Mouse (Mus musculus): ENCODE data around the gene Cfap74. TPM values are rescaled to one million over a fixed set of nuclear protein-coding genes. Genes with fewer than 3 reads are reported as not detected.

The Cfap74 gene
- polyA plus RNA-seq, 1 experiment from 2014 or later: 4.6 TPM

DNA sequence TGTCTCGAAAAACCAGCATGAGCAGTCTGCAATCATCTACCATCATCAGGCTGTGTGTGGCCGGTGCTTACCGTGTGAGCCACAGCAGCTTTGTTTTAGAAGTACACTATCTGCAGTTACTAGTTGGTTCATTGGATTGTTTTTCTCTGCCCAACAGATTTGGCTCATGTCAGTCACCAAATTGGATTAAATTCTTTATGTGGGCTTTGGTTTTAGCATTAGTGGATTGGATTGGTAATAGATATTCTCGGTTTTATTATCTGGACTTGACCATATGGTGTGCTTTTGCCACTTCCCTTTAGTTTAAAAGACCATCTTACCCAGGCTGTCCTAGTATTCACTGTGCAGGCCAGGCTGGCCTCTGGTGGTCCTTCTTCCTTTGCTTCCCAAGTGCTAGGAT, 85.9 kb downstream of the Cfap74 start:
- ATAC-seq (ENCODE audit: low FRiP score): no peak
- Histone ChIP-seq H3K4me3 (replicated peaks; ENCODE audit: low read length) (no peak overlapping the region), H3K9ac (no peak overlapping the region), H3K27ac (no peak overlapping the region), H3K4me2 (replicated peaks) (peak overlapping the region; percentile 92; the same call in 1 of the 2 replicates), H3K27me3 (ENCODE audit: control insufficient read depth, insufficient read depth, low read length) (no peaks in the 10 kb centered on the region), H3K36me3 (replicated peaks; ENCODE audit: control insufficient read depth, insufficient read depth) (no peaks in the 10 kb centered on the region), H3K9me3 (ENCODE audit: control insufficient read depth, low read length) (no peaks in the 10 kb centered on the region), H3K4me1 (replicated peaks; ENCODE audit: control insufficient read depth, insufficient read depth, low read length) (peaks cover 44% of the 10 kb centered on the region)
- no peak for DNase-seq (ENCODE audit: low spot score)
- 71% methylated on average over 4 of the region's 4 CpGs for WGBS

- Histone ChIP-seq H3K27me3 (ENCODE audit: control insufficient read depth, insufficient read depth, low read length) (no peaks in the 10 kb centered on the region), H3K36me3 (replicated peaks; ENCODE audit: control insufficient read depth, insufficient read depth) (no peaks in the 10 kb centered on the region), H3K9ac (no peak overlapping the region), H3K4me3 (replicated peaks; ENCODE audit: low read length) (no peak overlapping the region), H3K4me1 (replicated peaks; ENCODE audit: control insufficient read depth, insufficient read depth, low read length) (peaks cover 32% of the 10 kb centered on the region), H3K4me2 (replicated peaks) (no peak overlapping the region), H3K27ac (no peak overlapping the region), H3K9me3 (ENCODE audit: control insufficient read depth, low read length) (no peaks in the 10 kb centered on the region)
- no peak for DNase-seq (ENCODE audit: low spot score)
- ATAC-seq (ENCODE audit: low FRiP score): no peak
- 90% methylated on average over 3 of the region's 3 CpGs for WGBS
These were observed 89.0 kb downstream of the Cfap74 start for GRCm38 (mm10) chr4:155497963-155498362.

GRCm38 (mm10) chr4:155501126-155501525, 92.1 kb downstream of the Cfap74 start:
- Histone ChIP-seq H3K9me3 (ENCODE audit: control insufficient read depth, low read length) (no peaks in the 10 kb centered on the region), H3K4me3 (replicated peaks; ENCODE audit: low read length) (no peak overlapping the region), H3K4me1 (replicated peaks; ENCODE audit: control insufficient read depth, insufficient read depth, low read length) (peaks cover 11% of the 10 kb centered on the region; the same call in 1 of the 2 replicates), H3K27ac (no peak overlapping the region), H3K36me3 (replicated peaks; ENCODE audit: control insufficient read depth, insufficient read depth) (no peaks in the 10 kb centered on the region), H3K27me3 (ENCODE audit: control insufficient read depth, insufficient read depth, low read length) (no peaks in the 10 kb centered on the region), H3K4me2 (replicated peaks) (no peak overlapping the region), H3K9ac (no peak overlapping the region)
- ATAC-seq (ENCODE audit: low FRiP score): no peak
- 84% methylated on average over 2 of the region's 2 CpGs for WGBS
- DNase-seq (ENCODE audit: low spot score): no peak

GRCm38 (mm10) chr4:155505067-155505466, 96.1 kb downstream of the Cfap74 start:
- Histone ChIP-seq H3K27me3 (ENCODE audit: control insufficient read depth, insufficient read depth, low read length) (no peaks in the 10 kb centered on the region), H3K27ac (no peak overlapping the region), H3K9me3 (ENCODE audit: control insufficient read depth, low read length) (no peaks in the 10 kb centered on the region), H3K36me3 (replicated peaks; ENCODE audit: control insufficient read depth, insufficient read depth) (no peaks in the 10 kb centered on the region), H3K4me3 (replicated peaks; ENCODE audit: low read length) (no peak overlapping the region), H3K9ac (no peak overlapping the region), H3K4me2 (replicated peaks) (no peak overlapping the region), H3K4me1 (replicated peaks; ENCODE audit: control insufficient read depth, insufficient read depth, low read length) (peaks cover 9% of the 10 kb centered on the region; the same call in 1 of the 2 replicates)
- no peak for ATAC-seq (ENCODE audit: low FRiP score)
- DNase-seq (ENCODE audit: low spot score): no peak
- 82% methylated on average over 8 of the region's 8 CpGs for WGBS

DNA sequence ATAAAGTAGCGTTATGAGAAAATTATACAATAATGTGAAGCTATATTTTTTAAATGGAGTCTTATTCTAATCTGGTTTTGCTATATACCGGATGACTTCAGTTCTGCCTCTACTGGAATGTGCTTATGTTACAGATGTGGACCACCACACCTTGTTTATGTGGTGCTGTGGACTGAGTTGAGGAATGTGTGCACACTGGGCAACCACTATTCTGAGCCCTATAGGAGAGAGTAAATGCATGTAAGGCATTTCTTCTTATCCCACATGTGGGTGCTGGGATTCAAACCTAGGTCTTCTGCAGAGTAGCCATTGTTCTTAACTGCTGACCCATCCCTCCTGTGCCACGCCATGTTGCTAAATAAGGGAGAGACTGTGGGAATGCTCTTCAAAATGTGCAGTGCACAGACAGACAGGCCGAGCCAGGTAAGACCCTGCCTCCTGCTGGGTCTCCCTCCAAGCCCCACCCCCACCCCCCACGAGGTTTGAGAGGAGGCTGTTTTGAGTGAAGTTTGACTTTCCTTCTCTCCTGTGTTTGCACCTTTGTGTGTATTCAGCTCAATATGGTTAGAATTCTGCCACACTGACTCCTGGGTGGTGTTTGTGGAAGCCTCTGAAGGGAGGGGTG, 96.8 kb downstream of the Cfap74 start:
- Histone ChIP-seq H3K9ac (no peak overlapping the region), H3K36me3 (replicated peaks; ENCODE audit: control insufficient read depth, insufficient read depth) (no peaks in the 10 kb centered on the region), H3K4me2 (replicated peaks) (no peak overlapping the region), H3K4me1 (replicated peaks; ENCODE audit: control insufficient read depth, insufficient read depth, low read length) (peaks cover 9% of the 10 kb centered on the region; the same call in 1 of the 2 replicates), H3K27ac (no peak overlapping the region), H3K4me3 (replicated peaks; ENCODE audit: low read length) (no peak overlapping the region), H3K9me3 (ENCODE audit: control insufficient read depth, low read length) (no peaks in the 10 kb centered on the region), H3K27me3 (ENCODE audit: control insufficient read depth, insufficient read depth, low read length) (no peaks in the 10 kb centered on the region)
- ATAC-seq (ENCODE audit: low FRiP score) (no peak), DNase-seq (ENCODE audit: low spot score) (no peak)
- WGBS: 81% methylated on average over 5 of the region's 5 CpGs

DNA sequence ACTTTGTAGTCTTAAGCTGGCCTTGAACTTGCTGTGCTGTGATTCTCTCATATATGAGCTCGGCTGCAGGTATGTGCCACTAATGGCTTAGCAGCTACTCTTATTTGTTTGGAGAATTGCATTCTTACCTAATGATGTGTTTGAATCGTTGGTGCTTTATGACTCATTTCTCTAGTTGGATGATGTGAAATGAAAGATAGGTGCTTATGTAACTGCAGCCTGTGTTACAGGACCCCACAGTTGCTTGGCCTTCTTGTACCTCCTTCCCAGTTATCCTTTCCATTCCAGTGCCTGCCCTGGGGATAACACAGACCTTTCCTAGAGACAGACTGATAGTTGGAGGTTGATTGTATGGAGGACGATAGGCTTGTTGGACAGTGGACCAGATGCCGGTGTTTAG, 99.6 kb downstream of the Cfap74 start:
- no peaks in the 10 kb centered on the region for H3K27me3 ChIP-seq (ENCODE audit: control insufficient read depth, insufficient read depth, low read length)
- no peak for DNase-seq (ENCODE audit: low spot score)
- WGBS: 84% methylated on average over 4 of the region's 4 CpGs
- no peaks in the 10 kb centered on the region; the same call in 1 of the 2 replicates for H3K36me3 ChIP-seq (replicated peaks; ENCODE audit: control insufficient read depth, insufficient read depth)
- no peak overlapping the region for H3K27ac ChIP-seq
- no peaks in the 10 kb centered on the region for H3K9me3 ChIP-seq (ENCODE audit: control insufficient read depth, low read length)
- no peak overlapping the region for H3K4me3 ChIP-seq (replicated peaks; ENCODE audit: low read length)
- no peak for ATAC-seq (ENCODE audit: low FRiP score)
- no peak overlapping the region for H3K9ac ChIP-seq
- H3K4me2 ChIP-seq (replicated peaks): no peak overlapping the region
- H3K4me1 ChIP-seq (replicated peaks; ENCODE audit: control insufficient read depth, insufficient read depth, low read length): peaks cover 9% of the 10 kb centered on the region; the same call in 1 of the 2 replicates

GRCm38 (mm10) chr4:155510981-155511380, 102.0 kb downstream of the Cfap74 start:
- Histone ChIP-seq H3K9ac (no peak overlapping the region), H3K4me3 (replicated peaks; ENCODE audit: low read length) (no peak overlapping the region), H3K4me2 (replicated peaks) (no peak overlapping the region), H3K27me3 (ENCODE audit: control insufficient read depth, insufficient read depth, low read length) (no peaks in the 10 kb centered on the region), H3K4me1 (replicated peaks; ENCODE audit: control insufficient read depth, insufficient read depth, low read length) (no peaks in the 10 kb centered on the region), H3K9me3 (ENCODE audit: control insufficient read depth, low read length) (no peaks in the 10 kb centered on the region), H3K27ac (no peak overlapping the region), H3K36me3 (replicated peaks; ENCODE audit: control insufficient read depth, insufficient read depth) (no peaks in the 10 kb centered on the region; the same call in 1 of the 2 replicates)
- WGBS: 65% methylated on average over 1 of the region's 1 CpGs
- ATAC-seq (ENCODE audit: low FRiP score): no peak
- DNase-seq (ENCODE audit: low spot score): no peak

GRCm38 (mm10) chr4:155514810-155515209, 105.8 kb downstream of the Cfap74 start:
- no peak overlapping the region for H3K27ac ChIP-seq
- DNase-seq (ENCODE audit: low spot score) (no peak), ATAC-seq (ENCODE audit: low FRiP score) (no peak)
- no peak overlapping the region for H3K9ac ChIP-seq
- WGBS: 73% methylated on average over 2 of the region's 2 CpGs
- H3K4me1 ChIP-seq (replicated peaks; ENCODE audit: control insufficient read depth, insufficient read depth, low read length): no peaks in the 10 kb centered on the region
- H3K4me3 ChIP-seq (replicated peaks; ENCODE audit: low read length): no peak overlapping the region
- no peaks in the 10 kb centered on the region for H3K27me3 ChIP-seq (ENCODE audit: control insufficient read depth, insufficient read depth, low read length)
- no peaks in the 10 kb centered on the region for H3K9me3 ChIP-seq (ENCODE audit: control insufficient read depth, low read length)
- no peak overlapping the region for H3K4me2 ChIP-seq (replicated peaks)
- peaks cover 15% of the 10 kb centered on the region for H3K36me3 ChIP-seq (replicated peaks; ENCODE audit: control insufficient read depth, insufficient read depth)

All from hindbrain, embryonic 14.5 days (tissue).